Comparison of ENCODE assay signal across 7 mouse cellular contexts in genomic region chr13:23561883-23562659, GRCm38 (mm10). TPM values are rescaled to one million over a fixed set of nuclear protein-coding genes. Genes with fewer than 3 reads are reported as not detected.
A peak's percentile ranks its signal among the peaks of the same experiment; 100 is the strongest.
DNase-seq lines count a peak whose midpoint lies in the region; ATAC-seq lines count a peak whose summit lies in the region.
"Not testable (repeated sequence)": the region's sequence is repeated elsewhere in the genome, so short reads cannot be mapped to it uniquely, and the experiment has no call there.

Hist1h3e (minus strand) TSS chr13:23562369.

- peak; percentile 96 for ATAC-seq in intestine, embryonic 15.5 days

- H3K27ac ChIP-seq in intestine, embryonic 15.5 days, result peak within 1 kb of the TSS; percentile 93
- H3K27ac ChIP-seq in midbrain, embryonic 10.5 days (replicated peaks), result peak within 1 kb of the TSS; percentile 97

- not testable (repeated sequence) for H3K36me3 ChIP-seq in intestine, embryonic 15.5 days; midbrain, embryonic 10.5 days

- peak within 1 kb of the TSS; percentile 42 for H3K4me3 ChIP-seq in intestine, embryonic 15.5 days (replicated peaks)
- H3K4me3 ChIP-seq in midbrain, embryonic 10.5 days, result peak within 1 kb of the TSS; percentile 52

- peak; percentile 94 for DNase-seq in adrenal gland, adult 2 months
- peak; percentile 94 for DNase-seq in embryo, embryonic 11.5 days (ENCODE audit: low read depth, low spot score)
- DNase-seq in gastrocnemius, postnatal 36 days, result peak; percentile 83 to 88
- peak; percentile 95 to 98 for DNase-seq in left cerebral cortex, postnatal 25 days (ENCODE audit: low spot score in 2 of 2)
- DNase-seq in midbrain, embryonic 10.5 days (ENCODE audit: low spot score), result peak; percentile 94
- peak; percentile 93 for DNase-seq in right cerebral cortex, postnatal 4 days

- H3K9ac ChIP-seq in intestine, embryonic 15.5 days, result peak within 1 kb of the TSS; percentile 49

- H3K9me3 ChIP-seq in intestine, embryonic 15.5 days; midbrain, embryonic 10.5 days (replicated peaks): not testable (repeated sequence)

- H3K4me2 ChIP-seq in intestine, embryonic 15.5 days (replicated peaks), result peak within 1 kb of the TSS; percentile 63

- WGBS in intestine, embryonic 15.5 days, result under 1% methylated on average over 43 of the region's 67 CpGs
- under 1% methylated on average over 62 of the region's 67 CpGs for WGBS in midbrain, embryonic 10.5 days

- H3K4me1 ChIP-seq in intestine, embryonic 15.5 days (replicated peaks); midbrain, embryonic 10.5 days: not testable (repeated sequence)

- not testable (repeated sequence) for H3K27me3 ChIP-seq in intestine, embryonic 15.5 days (replicated peaks); midbrain, embryonic 10.5 days (ENCODE audit: low read depth, poor library complexity, severe bottlenecking)

- intact Hi-C loops in gastrocnemius, postnatal 36 days (cut with DNase I); left cerebral cortex, postnatal 25 days (cut with DNase I): not testable (repeated sequence)

RNA-seq across cellular contexts. Expression of gene Hist1h3e, which starts in this region (rescaled TPM):
- 10 to 100 TPM; 41.4 to 51.2 TPM for total RNA-seq in adrenal gland, adult 2 months (2021)
- polyA plus RNA-seq in adrenal gland, adult 2 months (2012; rRNA removed), result 12.8 and 14.0 TPM in 2 replicates
- total RNA-seq in gastrocnemius, postnatal 36 days (2021), result 10 to 100 TPM; 11.9 to 17.0 TPM
- polyA plus RNA-seq in intestine, embryonic 15.5 days (2015; fragmentation: Nextera tagmentation; extraction: Ambion mirVana), result 3.5 and 4.3 TPM in 2 replicates
- 10 to 100 TPM; 41.7 to 46.6 TPM for total RNA-seq in left cerebral cortex, postnatal 25 days (2021)
- polyA plus RNA-seq in midbrain, embryonic 10.5 days (2016; fragmentation: Nextera tagmentation; extraction: Ambion mirVana), result 5.1 and 7.2 TPM in 2 replicates

Comparison
In these comparisons a context has a peak if more than half of its experiments do, and no peak if none do; other contexts are left out.
1. Peak in every context shown above with its lines: DNase-seq, ATAC-seq, H3K4me3 ChIP-seq and H3K27ac ChIP-seq.